Mouse (Mus musculus) brain, embryonic 14.5 days (tissue): ENCODE data around the gene Xpnpep2. TPM values are rescaled to one million over a fixed set of nuclear protein-coding genes. Genes with fewer than 3 reads are reported as not detected.

Experiments
- DNase-seq: peaks from one replicate; pipeline ENCODE4 v3.0.0-alpha.2; 2011; ENCODE audit warnings: low read depth
- CTCF ChIP-seq: fragments of 200-500 bp; IDR thresholded peaks from 2 replicates; pipeline ENCODE4 v1.5.1; 2012; ENCODE audit warnings: inconsistent platforms, mild to moderate bottlenecking, moderate library complexity, borderline replicate concordance; ENCODE audit not compliant: insufficient read depth, insufficient read length; ENCODE audit errors: extremely low read depth
- POLR2A ChIP-seq: fragments of 200-500 bp; IDR thresholded peaks from 2 replicates; pipeline ENCODE4 v1.6.1; 2012; ENCODE audit warnings: mild to moderate bottlenecking, inconsistent platforms, borderline replicate concordance; ENCODE audit not compliant: poor library complexity, insufficient read depth, insufficient read length, severe bottlenecking; ENCODE audit errors: extremely low read depth
- polyA plus RNA-seq: library from polyadenylated mRNA; depleted of rRNA; stranded (reverse); fragments of >200 nt; gene quantifications from 2 replicates; pipeline ENCODE4 v1.2.3, GENCODE M21; 2012

The Xpnpep2 gene
- polyA plus RNA-seq, 1 experiment = 0.90 TPM

GRCm38 (mm10) chrX:48094658-48095057, 13.9 kb upstream of the Xpnpep2 start:
- TF ChIP-seq POLR2A = no peak
- peak; percentile 44; the same call in 1 of the 2 replicates for TF ChIP-seq CTCF
- peak; percentile 7 for DNase-seq

DNA sequence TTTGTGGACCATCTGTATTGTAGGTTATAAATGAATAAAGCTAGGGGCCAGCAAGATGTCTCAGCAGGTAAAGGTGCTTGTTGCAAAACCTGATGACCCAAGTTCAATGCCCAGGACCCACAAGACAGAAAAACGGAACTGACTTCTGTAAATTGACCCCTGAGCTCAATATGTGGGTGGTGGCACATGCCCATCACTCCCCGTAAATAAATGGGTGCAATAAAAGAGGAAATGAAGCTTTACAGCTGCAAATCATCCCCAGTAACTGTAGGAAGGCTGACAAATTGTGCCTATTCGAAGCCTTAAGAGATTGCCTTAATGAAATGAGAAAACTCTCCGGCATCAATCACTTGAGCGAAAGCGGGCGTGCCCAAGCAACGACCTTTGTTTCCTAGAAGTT, 11.9 kb upstream of the Xpnpep2 start:
- no peak for TF ChIP-seq CTCF
- TF ChIP-seq POLR2A = no peak

DNA sequence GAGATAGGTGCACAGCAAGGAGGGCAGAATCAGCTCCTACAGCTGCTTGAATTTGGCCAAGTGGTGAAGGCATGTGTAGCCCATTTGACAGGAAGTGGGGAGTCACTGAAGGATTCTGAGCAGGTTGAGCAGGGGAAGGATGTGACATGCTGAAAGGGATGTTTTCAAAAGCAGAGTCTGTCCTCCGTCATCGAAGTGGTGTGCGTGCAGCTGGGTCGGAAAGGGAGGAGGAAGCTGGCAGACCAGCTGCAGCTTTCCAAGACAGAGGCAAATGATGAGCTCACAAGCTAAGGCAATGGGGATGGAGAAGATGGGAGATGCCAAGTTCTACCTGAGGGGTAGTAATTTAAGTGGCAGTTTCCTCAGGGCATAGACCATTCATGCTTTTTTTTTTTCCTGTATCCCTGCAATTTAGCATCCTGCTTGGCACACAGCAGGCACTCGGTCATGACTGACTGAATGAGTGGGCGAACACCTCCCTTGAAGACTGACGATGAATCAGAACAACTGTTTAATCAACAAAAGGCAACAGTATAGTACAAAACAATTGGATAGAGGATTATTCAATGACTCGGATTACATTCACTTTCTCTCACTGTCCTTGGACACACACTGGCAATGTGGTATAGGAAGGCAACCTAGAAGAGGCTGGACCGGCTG, 9.9 kb upstream of the Xpnpep2 start:
- TF ChIP-seq POLR2A = no peak
- TF ChIP-seq CTCF = no peak
- DNase-seq = no peak

More for the DNA sequence above, 11.9 kb upstream of the Xpnpep2 start:
- no peak for DNase-seq

- TF ChIP-seq POLR2A (no peak), CTCF (peak; percentile 42; the same call in 1 of the 2 replicates)
- no peak for DNase-seq
These were observed 8.7 kb upstream of the Xpnpep2 start for GRCm38 (mm10) chrX:48099871-48100270.

GRCm38 (mm10) chrX:48103256-48103655, 5.3 kb upstream of the Xpnpep2 start:
- no peak for DNase-seq
- TF ChIP-seq CTCF = no peak
- no peak for TF ChIP-seq POLR2A

DNA sequence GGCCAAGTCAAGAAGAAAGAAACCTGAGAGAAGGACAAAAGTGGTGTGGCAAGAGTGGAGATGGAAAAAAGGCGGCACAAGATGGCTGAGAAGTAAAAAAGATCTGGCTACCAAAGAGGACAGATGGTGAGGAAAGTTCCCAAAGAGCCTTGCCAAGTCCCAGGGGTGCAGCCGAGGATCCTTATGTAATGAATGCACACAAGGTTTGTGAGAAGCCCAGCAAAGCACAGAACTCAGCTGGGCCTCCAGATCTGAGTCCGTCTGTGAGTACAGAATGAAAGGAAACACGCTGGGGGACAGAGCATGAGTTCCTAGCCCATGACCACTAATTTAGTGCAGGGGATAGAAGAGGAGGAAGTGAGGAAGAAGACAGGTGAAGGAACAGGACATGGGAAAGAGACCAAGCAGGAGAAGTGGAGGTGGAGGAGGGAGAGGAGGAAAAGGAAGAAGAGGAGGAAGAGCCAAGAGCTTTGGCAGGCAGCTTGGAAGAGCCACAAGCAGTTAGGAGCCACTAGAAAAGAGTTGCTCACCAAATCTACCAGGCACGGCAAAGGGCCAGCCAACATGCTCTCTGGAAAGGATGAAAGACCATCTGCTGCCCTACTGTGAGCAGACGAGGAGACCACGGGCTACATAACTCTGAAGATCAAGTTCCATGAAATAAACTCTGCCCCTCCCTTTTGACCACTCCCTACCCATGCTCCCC, 3.6 kb upstream of the Xpnpep2 start:
- TF ChIP-seq POLR2A (no peak), CTCF (no peak)
- DNase-seq = peak; percentile 22

DNA sequence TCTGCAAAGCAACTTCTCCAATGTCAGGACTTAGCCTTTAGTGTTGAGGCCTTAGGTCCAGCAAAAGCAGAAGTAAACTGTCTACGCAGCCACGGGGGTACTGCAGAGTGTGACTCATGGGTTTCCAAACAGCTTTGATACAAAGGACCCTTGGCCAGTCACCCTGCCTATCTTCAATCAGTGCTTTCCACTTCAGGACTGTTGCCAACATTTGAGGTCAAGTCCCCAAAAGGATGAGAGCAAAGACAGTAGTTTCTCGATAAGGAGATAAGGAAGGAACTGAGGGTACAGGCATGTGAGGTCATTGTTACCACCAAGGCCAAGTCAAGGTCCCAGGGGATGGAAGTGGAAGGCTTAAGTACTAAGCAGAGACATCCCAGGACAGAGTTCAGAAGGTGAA, 2.3 kb upstream of the Xpnpep2 start:
- TF ChIP-seq POLR2A (no peak), CTCF (no peak)

GRCm38 (mm10) chrX:48109316-48109655, 761 bp downstream of the Xpnpep2 start:
- no peak for DNase-seq
- TF ChIP-seq POLR2A (no peak), CTCF (no peak)

More for the DNA sequence above, 2.3 kb upstream of the Xpnpep2 start:
- DNase-seq = no peak

DNA sequence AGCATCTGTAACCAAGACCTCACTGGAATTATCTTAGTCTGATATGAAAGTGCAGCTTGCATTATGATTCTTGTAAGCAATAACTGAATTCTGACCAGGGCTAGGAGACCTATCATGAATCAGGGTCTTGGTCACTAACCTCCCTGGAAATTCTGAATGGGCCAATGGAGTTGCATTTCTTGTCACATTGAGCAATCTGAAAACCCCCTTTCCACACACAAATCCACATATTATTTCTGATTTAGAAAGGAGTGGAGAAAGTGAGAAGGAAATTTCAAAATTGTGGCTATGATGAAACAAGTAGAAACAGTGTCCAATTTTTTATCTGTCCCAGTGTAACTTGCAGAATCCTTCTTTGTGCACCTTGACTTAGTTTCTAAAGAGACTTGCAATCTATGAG, 10.8 kb downstream of the Xpnpep2 start:
- TF ChIP-seq CTCF (no peak), POLR2A (no peak)
- no peak for DNase-seq

DNA sequence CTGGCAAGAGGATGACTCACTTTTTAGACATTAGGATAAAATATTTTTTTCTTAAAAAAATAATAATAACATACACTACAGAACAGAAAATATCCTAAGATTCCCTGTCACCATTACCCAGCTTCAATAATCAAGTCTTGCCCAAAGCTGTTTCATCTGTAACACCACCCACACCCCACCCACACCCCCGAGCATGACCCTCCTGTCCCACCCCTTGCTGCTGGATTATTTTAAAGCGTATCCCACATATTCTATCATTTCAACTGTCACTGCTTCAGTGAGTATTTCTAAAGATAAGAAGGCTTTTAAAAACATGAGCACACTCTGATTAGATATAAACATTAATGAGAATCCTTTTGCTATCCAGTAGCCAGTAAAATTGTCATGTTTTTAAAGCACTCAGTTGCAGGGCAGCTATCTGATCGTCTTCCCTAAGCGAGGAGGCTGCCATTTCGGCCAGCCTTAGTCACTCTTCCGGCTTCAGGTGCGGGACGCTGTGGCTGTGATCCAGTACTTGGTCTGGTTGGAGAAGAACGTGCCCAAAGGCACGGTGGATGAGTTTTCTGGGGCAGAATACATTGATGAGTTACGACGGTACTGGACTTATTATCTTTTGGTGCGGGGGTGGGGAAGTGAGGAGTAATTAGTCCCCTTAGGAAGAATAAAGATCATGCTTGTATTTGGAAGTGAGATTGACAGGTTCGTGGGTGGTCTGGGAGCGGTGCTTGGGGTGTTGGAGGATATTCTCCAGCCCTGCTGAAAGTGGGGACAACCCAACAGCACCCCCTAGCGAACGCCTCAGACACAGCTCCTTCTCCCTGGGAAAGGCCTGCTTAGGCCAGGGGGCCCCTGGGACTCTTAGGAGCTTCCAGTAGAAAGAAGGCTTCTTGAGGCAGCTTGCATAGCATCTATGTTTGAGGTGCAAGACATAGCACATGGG, 15.9 kb downstream of the Xpnpep2 start:
- TF ChIP-seq CTCF (peak; percentile 59), POLR2A (no peak)
- DNase-seq = peak; percentile 56

- DNase-seq = no peak
These were observed 18.5 kb downstream of the Xpnpep2 start for GRCm38 (mm10) chrX:48126903-48127476.

DNA sequence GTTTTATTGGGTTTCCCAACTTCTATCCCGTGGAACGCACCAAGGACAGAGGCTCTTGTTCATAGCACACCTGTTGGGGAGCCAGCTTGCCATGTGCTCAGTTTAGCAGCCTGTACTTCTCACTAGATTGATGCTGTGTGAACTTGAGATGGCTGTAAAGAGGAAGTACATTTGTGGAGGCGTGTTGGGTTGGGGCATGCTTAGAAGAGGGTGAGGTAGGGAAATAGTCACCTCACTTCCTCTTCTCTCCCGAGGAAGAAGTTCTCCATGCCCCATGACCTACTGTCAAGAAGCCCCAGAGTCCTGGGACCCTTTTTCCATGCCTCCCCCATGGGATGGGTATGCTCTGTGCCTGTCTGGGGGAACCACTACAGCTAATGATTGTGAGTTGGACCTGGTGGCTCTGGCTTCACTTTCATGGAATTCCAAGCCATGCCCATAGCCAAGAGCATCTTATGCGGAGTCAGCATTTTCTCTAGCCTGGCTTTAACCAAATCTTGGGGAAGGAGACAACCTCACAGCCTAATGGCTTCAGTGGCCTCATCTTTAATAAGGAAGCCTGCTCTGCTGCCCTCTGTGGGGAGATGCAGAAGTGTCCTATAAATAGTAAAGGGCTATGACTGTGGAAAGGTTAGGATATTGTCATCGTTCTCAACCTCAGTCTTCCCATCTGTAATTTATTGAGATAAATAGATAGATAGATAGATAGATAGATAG, 19.1 kb downstream of the Xpnpep2 start:
- DNase-seq = no peak
- TF ChIP-seq POLR2A (no peak), CTCF (no peak)

More at GRCm38 (mm10) chrX:48126903-48127476, 18.5 kb downstream of the Xpnpep2 start:
- TF ChIP-seq POLR2A (no peak), CTCF (no peak)

DNA sequence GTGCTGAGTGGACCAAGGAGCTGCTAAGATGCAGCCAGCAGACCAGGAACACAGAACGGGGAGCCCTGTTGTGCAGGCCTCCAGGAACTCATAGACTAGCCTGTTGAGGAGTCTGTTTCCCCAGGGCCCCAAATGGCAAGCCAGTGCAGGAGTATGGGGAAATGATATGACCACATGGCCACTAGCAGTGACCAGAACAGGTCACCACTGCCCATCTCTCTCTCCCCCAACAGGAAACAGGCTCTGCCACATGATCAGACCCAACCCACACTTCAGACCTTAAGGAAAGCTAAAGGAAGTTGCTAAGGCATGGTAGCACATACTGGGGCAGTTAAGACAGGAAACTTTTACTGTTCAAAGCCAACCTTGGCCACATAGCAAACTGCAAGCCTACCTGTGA, 20.6 kb downstream of the Xpnpep2 start:
- no peak for DNase-seq
- TF ChIP-seq POLR2A = no peak

DNA sequence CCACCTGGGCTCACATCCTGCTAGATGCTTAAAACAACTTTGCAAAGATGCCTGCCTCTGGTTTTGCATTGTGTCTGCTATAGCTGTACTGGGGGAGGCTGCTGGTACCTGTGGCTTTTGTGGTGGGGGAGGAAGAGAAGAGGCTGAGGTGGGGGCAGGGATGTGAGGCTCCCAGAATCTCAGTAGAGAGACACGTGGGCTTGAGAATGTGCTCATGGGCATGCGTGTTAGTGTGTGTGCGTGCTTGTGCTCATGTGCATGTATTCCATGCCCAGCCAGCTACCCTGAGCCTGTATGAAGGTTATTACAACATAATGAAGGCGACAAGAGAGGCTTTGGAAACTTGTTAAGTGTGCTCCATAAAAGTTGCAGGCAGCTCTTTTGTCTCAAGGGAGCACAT, 28.4 kb downstream of the Xpnpep2 start:
- no peak for DNase-seq
- TF ChIP-seq CTCF = no peak
- no peak for TF ChIP-seq POLR2A
